Mouse (Mus musculus): ENCODE measurements around the gene Kif19a. TPM values are rescaled to one million over a fixed set of nuclear protein-coding genes. Genes with fewer than 3 reads are reported as not detected.

The Kif19a gene
- polyA plus RNA-seq, 1 experiment from 2014 or later: 1.7 TPM

DNA sequence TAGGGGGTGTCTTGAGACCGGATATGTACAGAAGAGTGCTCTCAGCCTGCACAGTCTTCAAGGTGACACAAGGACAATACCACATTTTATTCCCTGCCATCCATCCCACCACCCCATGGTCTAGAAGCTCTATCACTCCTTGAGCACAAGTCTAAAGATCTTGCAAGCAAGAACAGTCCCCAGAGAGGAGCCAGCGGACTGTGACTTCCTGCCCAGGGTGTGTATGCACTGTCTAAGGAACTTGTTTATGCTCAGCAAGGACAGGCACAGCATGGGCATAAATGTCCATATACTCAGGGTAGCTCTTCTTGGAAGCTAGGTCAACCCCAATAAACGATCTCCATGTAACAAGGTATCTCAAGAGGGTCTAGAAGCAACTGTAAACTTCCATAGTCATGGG lies 32.8 kb downstream of the Kif19a start:
- Histone ChIP-seq H3K4me1 (peaks cover 61% of the 10 kb centered on the region), H3K9me3 (replicated peaks) (no peaks in the 10 kb centered on the region), H3K27me3 (ENCODE audit: low read depth, poor library complexity, severe bottlenecking) (peaks cover 14% of the 10 kb centered on the region), H3K4me3 (no peak overlapping the region), H3K27ac (replicated peaks) (peak overlapping the region; percentile 97; the same call in 1 of the 2 replicates), H3K36me3 (no peaks in the 10 kb centered on the region)
- no peak for DNase-seq (ENCODE audit: low spot score)
- 93% methylated on average over 3 of the region's 3 CpGs for WGBS

DNA sequence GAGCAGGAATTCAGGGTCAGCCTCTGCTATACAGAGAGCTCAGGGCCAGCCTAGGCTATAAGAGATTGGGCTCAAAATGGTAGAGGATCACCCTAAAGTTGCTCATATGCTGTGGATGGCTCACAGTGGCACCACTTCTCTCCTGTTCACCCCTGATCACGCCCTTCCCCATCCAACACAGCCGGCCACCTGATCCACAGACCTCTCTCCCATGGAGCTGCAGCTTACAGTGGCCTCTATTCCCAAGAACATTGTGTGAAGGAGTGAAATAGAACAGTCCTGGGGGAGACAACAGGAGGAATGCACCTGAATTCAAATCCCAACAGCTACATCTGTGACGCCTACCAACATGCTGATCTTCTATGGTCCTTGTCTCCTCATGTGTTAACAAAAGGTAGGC lies 33.4 kb downstream of the Kif19a start, which contains the start of gene Gpr142:
Gpr142 (plus strand) TSS at position 301 of the 400 bp plus-strand sequence.
- H3K9me3 ChIP-seq (replicated peaks): no peaks in the 10 kb centered on the region
- H3K27me3 ChIP-seq (ENCODE audit: low read depth, poor library complexity, severe bottlenecking): peaks cover 8% of the 10 kb centered on the region
- no peak within 1 kb of the TSS for H3K4me3 ChIP-seq
- WGBS: 92% methylated on average over 3 of the region's 3 CpGs
- DNase-seq (ENCODE audit: low spot score): no peak
- peak within 1 kb of the TSS; percentile 97; the same call in 1 of the 2 replicates for H3K27ac ChIP-seq (replicated peaks)
- H3K36me3 ChIP-seq: no peaks in the 10 kb centered on the region
- peaks cover 61% of the 10 kb centered on the region for H3K4me1 ChIP-seq

DNA sequence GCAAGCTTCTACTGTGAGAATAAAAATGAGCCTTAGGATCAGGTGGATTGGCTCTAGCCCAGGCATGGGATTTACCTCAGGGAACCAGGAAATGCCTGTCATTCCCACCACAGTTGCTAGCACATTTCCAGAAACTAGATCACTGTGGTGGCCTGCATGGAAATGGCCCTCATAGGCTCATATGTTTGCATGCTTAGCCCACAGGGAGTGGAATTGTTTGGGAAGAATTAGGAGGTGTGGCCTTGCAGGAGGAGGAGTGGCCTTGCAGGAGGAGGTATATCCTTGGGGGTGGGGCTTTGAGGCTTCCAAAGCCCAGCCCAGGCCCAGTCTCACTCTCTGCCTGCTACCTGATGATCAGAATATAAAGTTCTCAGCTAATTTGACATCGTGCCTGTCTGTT lies 36.7 kb downstream of the Kif19a start:
- Histone ChIP-seq H3K27ac (replicated peaks) (no peak overlapping the region), H3K4me3 (no peak overlapping the region), H3K9me3 (replicated peaks) (no peaks in the 10 kb centered on the region), H3K4me1 (peaks cover 54% of the 10 kb centered on the region), H3K36me3 (no peaks in the 10 kb centered on the region), H3K27me3 (ENCODE audit: low read depth, poor library complexity, severe bottlenecking) (no peaks in the 10 kb centered on the region; the same call in 1 of the 2 replicates)
- DNase-seq (ENCODE audit: low spot score): no peak
- 91% methylated on average over 1 of the region's 1 CpGs for WGBS

DNA sequence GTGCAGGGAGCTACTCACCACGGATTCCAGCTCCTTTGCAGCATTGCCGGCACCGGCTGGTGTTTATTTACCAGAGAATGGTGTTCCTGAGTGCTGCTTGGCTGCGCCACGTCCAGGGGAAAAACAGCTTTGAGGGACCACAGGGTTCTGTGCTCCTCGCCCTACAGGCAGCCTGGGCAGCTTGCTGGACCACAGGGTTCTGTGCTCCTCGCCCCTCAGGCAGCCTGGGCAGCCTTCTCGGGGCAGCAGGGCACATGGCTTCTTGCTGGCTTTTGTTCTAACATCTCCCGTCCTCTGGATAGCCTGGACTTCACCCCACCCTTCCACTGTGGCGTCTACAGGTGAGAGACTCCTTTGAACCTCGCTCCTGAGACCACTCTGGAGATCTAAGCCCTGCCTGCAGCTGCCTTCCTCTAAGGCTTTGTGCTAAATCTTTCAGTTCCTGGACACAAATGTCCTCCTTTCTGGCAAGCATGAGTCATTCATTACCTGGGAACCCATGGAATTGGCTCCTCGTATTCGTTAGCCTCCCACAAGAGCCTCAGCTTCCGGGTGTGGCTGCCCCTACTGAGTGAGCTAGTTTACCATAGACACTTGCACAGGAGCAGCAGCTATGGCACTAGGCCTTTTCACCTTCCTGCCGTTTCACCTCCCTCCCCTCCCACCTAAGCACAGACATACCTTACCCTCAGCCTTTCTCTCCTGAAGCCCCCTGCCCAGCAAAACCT lies 37.5 kb downstream of the Kif19a start:
- H3K27me3 ChIP-seq (ENCODE audit: low read depth, poor library complexity, severe bottlenecking): no peaks in the 10 kb centered on the region; the same call in 1 of the 2 replicates
- no peak for DNase-seq (ENCODE audit: low spot score)
- no peaks in the 10 kb centered on the region for H3K9me3 ChIP-seq (replicated peaks)
- no peak overlapping the region for H3K4me3 ChIP-seq
- peaks cover 56% of the 10 kb centered on the region for H3K4me1 ChIP-seq
- H3K27ac ChIP-seq (replicated peaks): peak overlapping the region; percentile 77
- WGBS: 66% methylated on average over 15 of the region's 15 CpGs
- H3K36me3 ChIP-seq: no peaks in the 10 kb centered on the region

DNA sequence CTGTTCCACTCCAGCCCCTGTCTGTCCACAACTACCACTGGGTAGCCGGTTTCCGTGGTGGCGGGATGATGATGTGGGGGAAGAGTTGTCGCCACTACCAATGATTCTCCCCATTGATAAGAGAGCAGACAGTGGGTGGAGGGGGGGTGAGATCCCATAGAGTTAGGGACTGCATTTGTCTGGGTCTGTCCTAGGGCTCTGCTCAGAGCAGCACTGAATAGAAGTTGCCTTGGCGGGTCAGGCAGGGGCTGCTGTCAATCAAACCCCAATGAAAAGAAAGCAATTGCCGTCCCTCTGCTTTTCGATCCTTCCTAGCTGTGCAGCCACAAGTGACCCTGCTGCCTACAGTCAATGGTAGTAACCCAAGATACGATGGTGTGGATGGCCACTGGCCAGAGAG lies 38.8 kb downstream of the Kif19a start:
- H3K9me3 ChIP-seq (replicated peaks): no peaks in the 10 kb centered on the region
- 25% methylated on average over 8 of the region's 8 CpGs for WGBS
- H3K27me3 ChIP-seq (ENCODE audit: low read depth, poor library complexity, severe bottlenecking): no peaks in the 10 kb centered on the region; the same call in 1 of the 2 replicates
- 0 out of 2 replicates have a peak overlapping the region, but pooled peaks have one; percentile 2 for H3K4me3 ChIP-seq
- no peaks in the 10 kb centered on the region for H3K36me3 ChIP-seq
- peak overlapping the region; percentile 77 for H3K27ac ChIP-seq (replicated peaks)
- DNase-seq (ENCODE audit: low spot score): no peak
- H3K4me1 ChIP-seq: peaks cover 65% of the 10 kb centered on the region

DNA sequence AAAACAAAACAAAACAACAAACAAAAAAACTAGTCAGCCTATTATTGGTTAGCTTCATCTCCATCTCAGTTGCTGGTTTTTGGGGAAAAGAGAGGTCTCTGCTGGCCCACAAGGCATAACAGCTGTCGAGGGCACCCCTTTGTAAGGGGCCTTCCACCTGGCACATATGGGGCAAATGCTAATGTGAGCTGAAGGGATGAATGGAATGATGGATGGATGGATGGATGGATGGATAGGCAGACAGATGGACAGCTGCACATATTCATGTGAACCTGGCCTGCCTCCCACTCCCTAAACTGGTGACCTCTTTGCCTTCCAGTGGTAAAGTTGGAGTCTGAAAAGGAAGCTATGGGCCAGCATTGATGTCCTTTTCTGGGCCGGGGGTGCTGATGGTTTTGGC lies 41.8 kb downstream of the Kif19a start:
- WGBS: 64% methylated on average over 2 of the region's 2 CpGs
- no peak for DNase-seq (ENCODE audit: low spot score)
- Histone ChIP-seq H3K9me3 (replicated peaks) (no peaks in the 10 kb centered on the region), H3K4me3 (no peak overlapping the region), H3K27me3 (ENCODE audit: low read depth, poor library complexity, severe bottlenecking) (no peaks in the 10 kb centered on the region; the same call in 1 of the 2 replicates), H3K27ac (replicated peaks) (peak overlapping the region; percentile 78), H3K36me3 (no peaks in the 10 kb centered on the region), H3K4me1 (peaks cover 68% of the 10 kb centered on the region)

DNA sequence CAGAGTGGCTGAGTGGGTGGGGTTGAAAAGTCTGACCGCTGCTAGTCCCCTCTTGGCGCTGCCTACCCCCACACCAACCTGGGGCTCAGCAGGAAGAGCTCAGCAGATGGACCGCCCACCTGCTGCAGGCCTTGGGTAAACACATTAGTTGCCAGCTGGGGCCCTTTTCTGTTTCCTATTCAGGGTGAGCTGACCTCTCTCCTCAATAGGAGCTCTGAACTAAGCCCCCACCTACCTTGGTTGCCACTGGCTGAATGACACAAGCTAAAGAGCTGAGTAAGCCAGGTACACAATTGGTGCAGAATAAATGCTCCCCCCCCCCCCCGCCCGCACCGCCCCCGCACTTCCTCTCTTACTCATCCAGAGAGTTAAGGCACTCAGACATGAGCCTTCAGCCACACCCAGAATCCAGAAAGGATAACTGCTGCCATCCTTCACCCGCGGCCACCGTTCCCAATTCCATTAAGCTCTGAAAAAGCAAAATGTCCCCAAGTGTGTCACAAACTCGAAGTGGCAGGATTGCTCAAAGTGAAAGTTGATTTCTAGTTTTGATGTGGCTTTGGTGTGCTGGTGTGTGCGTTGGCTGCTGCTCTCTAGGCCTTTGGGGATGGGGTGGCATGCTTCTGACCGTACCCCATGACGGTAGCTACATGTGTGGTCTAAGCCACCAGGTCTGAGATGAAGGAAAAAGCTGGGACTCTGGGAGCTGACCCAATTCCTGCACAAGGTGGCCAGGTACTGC lies 42.7 kb downstream of the Kif19a start:
- WGBS: 16% methylated on average over 14 of the region's 14 CpGs

DNA sequence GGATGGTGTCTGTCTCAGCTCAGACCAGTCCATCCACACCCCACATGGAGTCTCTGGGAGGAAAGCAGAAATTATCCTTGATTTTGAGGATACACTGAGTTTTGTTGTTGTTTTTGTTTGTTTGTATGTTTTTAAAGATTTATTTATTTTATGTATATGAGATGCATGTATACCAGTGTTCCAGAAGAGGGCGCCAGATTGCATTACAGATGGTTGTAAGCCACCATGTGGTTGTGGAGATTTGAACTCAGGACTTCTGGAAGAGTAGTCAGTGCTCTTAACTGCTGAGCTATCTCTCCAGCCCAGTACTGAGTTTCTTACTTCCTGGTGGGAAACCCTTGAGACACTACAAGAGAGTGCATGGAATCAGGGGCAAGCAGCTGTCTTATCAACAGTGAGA lies 44.2 kb downstream of the Kif19a start:
- Histone ChIP-seq H3K9me3 (replicated peaks) (no peaks in the 10 kb centered on the region), H3K4me3 (no peak overlapping the region), H3K36me3 (no peaks in the 10 kb centered on the region), H3K4me1 (peaks cover 51% of the 10 kb centered on the region), H3K27me3 (ENCODE audit: low read depth, poor library complexity, severe bottlenecking) (no peaks in the 10 kb centered on the region; the same call in 1 of the 2 replicates), H3K27ac (replicated peaks) (0 out of 2 replicates have a peak overlapping the region, but pooled peaks have one; percentile 28)
- WGBS: 75% methylated on average over 1 of the region's 1 CpGs
- no peak for DNase-seq (ENCODE audit: low spot score)

More for the DNA sequence above, 42.7 kb downstream of the Kif19a start:
- peak; percentile 36 for DNase-seq (ENCODE audit: low spot score)
- Histone ChIP-seq H3K4me3 (no peak overlapping the region), H3K27me3 (ENCODE audit: low read depth, poor library complexity, severe bottlenecking) (no peaks in the 10 kb centered on the region; the same call in 1 of the 2 replicates), H3K9me3 (replicated peaks) (no peaks in the 10 kb centered on the region), H3K27ac (replicated peaks) (peak overlapping the region; percentile 78), H3K4me1 (peaks cover 63% of the 10 kb centered on the region), H3K36me3 (no peaks in the 10 kb centered on the region)

DNA sequence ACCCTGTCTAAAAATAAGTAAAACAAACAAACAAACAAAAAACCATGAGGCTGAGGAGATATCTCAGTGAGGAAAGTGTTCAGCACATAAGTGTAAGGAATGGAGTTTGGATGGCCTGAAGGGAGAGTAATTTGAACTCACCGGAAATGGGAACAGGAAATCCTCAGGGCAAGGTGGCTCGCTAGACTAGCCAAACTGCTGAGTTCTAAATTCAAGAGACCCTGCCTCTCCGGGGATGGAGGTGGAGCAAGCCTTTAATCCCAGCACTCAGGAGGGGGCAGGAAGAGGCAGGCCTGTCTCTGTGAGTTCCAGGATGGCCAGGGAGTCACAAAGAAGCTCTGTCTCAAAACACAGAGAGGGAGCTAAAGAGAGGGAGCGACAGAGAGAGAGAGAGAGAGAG lies 45.2 kb downstream of the Kif19a start:
- peak overlapping the region; percentile 18; the same call in 1 of the 2 replicates for H3K27ac ChIP-seq (replicated peaks)
- no peaks in the 10 kb centered on the region for H3K27me3 ChIP-seq (ENCODE audit: low read depth, poor library complexity, severe bottlenecking)
- WGBS: 19% methylated on average over 4 of the region's 4 CpGs
- DNase-seq (ENCODE audit: low spot score): no peak
- H3K9me3 ChIP-seq (replicated peaks): no peaks in the 10 kb centered on the region
- no peaks in the 10 kb centered on the region for H3K36me3 ChIP-seq
- H3K4me1 ChIP-seq: peaks cover 47% of the 10 kb centered on the region
- no peak overlapping the region for H3K4me3 ChIP-seq

DNA sequence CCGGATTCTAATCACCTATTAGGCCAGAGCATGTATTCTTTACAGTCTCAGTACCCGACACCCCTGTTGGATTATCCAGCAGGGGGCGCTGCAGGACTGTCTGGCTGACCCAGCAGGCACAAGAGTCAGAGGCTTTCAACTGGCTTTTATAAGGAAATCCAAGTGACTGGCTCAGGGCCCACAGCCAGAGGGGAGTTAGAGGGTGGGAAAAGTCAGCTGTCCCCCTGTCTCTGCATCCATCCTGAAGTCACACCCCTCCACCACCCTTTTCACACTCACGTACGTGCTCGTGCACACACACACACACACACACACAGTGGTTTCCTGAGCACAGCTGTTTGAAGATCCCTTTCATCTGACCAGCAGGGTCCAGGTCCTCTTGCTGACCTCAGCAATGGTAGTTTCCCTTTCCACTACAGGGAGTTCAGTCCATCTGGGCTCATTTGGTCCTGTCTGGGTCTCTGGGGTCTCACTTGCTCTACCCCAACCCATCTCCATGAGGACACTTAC lies 47.6 kb downstream of the Kif19a start:
- H3K36me3 ChIP-seq: no peaks in the 10 kb centered on the region
- H3K9me3 ChIP-seq (replicated peaks): no peaks in the 10 kb centered on the region
- H3K4me1 ChIP-seq: peaks cover 32% of the 10 kb centered on the region
- H3K4me3 ChIP-seq: no peak overlapping the region
- 25% methylated on average over 6 of the region's 6 CpGs for WGBS
- no peaks in the 10 kb centered on the region for H3K27me3 ChIP-seq (ENCODE audit: low read depth, poor library complexity, severe bottlenecking)
- DNase-seq (ENCODE audit: low spot score): peak; percentile 90
- peak overlapping the region; percentile 61 for H3K27ac ChIP-seq (replicated peaks)

DNA sequence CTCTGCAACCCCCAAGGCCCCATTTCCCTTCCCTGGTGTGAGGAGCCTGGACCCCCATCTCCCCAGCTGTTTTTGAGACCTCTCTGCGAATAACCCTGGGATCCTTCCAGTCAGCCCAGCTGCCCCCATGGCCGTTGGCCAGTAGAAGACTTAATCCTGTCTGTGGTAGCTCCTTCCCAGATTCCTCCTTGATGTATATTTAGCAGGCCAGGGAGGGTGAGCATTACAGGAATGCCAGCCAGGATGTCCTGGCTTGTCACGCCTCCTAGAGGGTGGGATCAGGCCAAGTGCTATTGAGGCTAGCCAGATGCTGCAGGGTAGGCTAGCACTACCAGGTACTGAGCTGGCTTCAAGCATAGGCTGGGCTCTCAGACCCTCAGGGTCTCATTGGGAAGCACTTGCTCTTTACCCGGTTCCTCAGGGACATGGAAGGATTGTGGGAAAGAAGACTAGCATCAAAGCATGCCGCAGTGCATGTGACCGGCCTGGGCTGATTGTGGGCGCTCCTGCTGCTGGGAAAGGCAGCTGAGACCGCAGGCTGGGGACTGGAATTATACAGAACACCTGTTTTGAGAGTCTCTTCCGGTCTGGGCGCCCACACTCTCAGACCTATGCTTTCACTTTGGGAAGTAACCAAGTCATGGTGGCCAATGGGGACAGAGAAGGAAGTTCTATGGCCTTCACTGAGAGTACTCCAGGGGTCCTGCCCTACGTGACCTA lies 49.8 kb downstream of the Kif19a start:
- 81% methylated on average over 11 of the region's 11 CpGs for WGBS
- DNase-seq (ENCODE audit: low spot score): no peak
- no peak overlapping the region; the same call in 1 of the 2 replicates for H3K27ac ChIP-seq (replicated peaks)

DNA sequence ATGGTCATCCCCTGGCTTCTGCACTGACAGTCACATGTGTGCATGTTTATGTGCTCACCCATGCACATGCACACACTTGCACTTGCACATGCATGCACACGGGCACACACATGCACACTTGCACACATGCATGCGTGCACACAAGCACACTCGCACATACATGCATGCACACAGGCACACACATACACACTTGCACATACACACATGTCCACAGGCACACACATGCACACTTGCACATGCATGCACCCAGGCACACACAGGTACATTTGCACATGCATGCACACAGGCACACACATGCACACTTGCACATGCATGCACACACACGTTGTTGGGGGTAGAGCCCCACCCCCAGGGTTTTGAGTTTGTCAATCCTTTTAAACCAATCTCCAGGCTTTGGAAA lies 51.7 kb downstream of the Kif19a start:
- peak overlapping the region; percentile 1; the same call in 1 of the 2 replicates for H3K27ac ChIP-seq (replicated peaks)
- DNase-seq (ENCODE audit: low spot score): no peak
- H3K9me3 ChIP-seq (replicated peaks): peaks cover 9% of the 10 kb centered on the region
- H3K4me1 ChIP-seq: peaks cover 44% of the 10 kb centered on the region
- WGBS: 86% methylated on average over 4 of the region's 4 CpGs
- no peak overlapping the region for H3K4me3 ChIP-seq
- H3K27me3 ChIP-seq (ENCODE audit: low read depth, poor library complexity, severe bottlenecking): peaks cover 10% of the 10 kb centered on the region; the same call in 1 of the 2 replicates
- H3K36me3 ChIP-seq: no peaks in the 10 kb centered on the region

More for the DNA sequence above, 49.8 kb downstream of the Kif19a start:
- Histone ChIP-seq H3K27me3 (ENCODE audit: low read depth, poor library complexity, severe bottlenecking) (no peaks in the 10 kb centered on the region), H3K9me3 (replicated peaks) (peaks cover 9% of the 10 kb centered on the region), H3K4me1 (peaks cover 42% of the 10 kb centered on the region), H3K36me3 (no peaks in the 10 kb centered on the region), H3K4me3 (no peak overlapping the region)

Measured in midbrain, embryonic 10.5 days (tissue).